Mouse (Mus musculus) thymus, postnatal 25 days (tissue): ENCODE data around the gene Jtb.

Source experiments
- DNase-seq: peaks from one replicate; pipeline ENCODE4 v3.0.0; 2022

The Jtb gene

GRCm38 (mm10) chr3:90265034-90265931 is 33.9 kb downstream of the Jtb start, which contains the start of gene Dennd4b:
Dennd4b (plus strand) TSS chr3:90265185.
- DNase-seq, result peak; percentile 92

GRCm38 (mm10) chr3:90265932-90266741 is 34.7 kb downstream of the Jtb start:
- peak; percentile 69 for DNase-seq

- DNase-seq, result peak; percentile 35
These were observed 35.7 kb downstream of the Jtb start for GRCm38 (mm10) chr3:90266901-90267775.

GRCm38 (mm10) chr3:90268190-90268589 is 36.8 kb downstream of the Jtb start:
- no peak for DNase-seq

DNA sequence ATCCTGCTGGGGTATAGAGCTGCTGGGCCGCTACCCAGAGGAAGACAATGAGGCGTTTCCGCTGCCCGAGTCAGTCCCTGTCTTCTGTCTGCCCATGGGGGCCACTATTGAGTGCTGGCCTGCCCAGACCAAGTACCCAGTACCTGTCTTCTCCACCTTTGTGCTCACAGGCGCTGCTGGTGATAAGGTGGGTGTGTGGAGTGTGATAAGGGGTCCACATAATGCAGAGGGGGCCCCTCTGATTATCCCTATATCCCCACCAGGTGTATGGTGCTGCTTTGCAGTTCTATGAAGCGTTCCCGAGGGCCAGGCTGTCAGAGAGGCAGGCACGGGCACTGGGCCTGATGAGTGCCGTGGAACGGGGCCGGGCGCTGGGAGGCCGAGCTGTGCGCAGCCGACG is 37.6 kb downstream of the Jtb start:
- DNase-seq, result no peak

GRCm38 (mm10) chr3:90270784-90271183 is 39.4 kb downstream of the Jtb start:
- no peak for DNase-seq

- no peak for DNase-seq
These were observed 40.8 kb downstream of the Jtb start for GRCm38 (mm10) chr3:90272170-90272569.

- DNase-seq, result no peak
These were observed 42.5 kb downstream of the Jtb start for GRCm38 (mm10) chr3:90273855-90274254.

GRCm38 (mm10) chr3:90275286-90275685 is 43.9 kb downstream of the Jtb start:
- no peak for DNase-seq

DNA sequence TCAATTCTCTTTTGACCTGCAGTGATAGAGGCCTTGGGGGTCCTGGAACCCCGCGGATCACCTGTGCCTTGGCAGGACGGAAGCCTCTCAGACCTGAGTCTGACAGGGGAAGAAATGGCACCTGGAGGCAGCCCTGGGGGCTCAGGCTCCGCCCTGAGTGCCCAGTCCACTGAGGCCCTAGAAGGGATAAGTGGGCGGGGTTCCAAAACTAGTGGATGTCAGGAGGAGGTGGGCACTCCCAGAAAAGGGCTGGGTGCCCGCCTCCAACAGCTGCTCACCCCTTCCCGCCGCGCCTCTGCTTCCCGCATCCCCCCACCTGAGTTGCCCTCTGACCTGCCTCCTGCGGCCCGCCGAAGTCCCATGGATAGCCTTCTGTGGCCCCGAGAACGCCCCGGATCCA is 45.5 kb downstream of the Jtb start:
- no peak for DNase-seq

- DNase-seq, result no peak
These were observed 46.4 kb downstream of the Jtb start for GRCm38 (mm10) chr3:90277793-90278192.

DNA sequence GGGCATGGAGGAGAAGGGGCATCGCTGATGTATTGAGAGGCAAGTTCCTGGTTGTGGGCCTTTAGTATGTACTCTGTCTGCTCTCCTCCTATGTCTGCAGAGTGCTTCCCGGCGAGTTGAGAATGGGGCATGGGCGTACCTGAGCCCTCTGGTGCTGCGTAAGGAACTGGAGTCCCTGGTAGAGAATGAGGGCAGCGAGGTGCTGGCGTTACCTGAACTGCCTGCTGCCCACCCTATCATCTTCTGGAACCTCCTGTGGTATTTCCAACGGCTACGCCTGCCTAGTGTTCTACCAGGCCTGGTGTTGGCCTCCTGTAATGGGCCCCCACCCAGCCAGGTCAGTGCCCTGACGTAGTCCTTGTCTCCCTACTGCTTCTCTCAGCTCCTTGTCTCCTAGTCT is 46.8 kb downstream of the Jtb start:
- no peak for DNase-seq

- no peak for DNase-seq
These were observed 47.8 kb downstream of the Jtb start for GRCm38 (mm10) chr3:90279216-90279615.

- DNase-seq, result no peak
These were observed 48.3 kb downstream of the Jtb start for GRCm38 (mm10) chr3:90279743-90280142.

GRCm38 (mm10) chr3:90280708-90281107 is 49.3 kb downstream of the Jtb start:
- DNase-seq, result no peak

GRCm38 (mm10) chr3:90284150-90284549 is 52.8 kb downstream of the Jtb start:
- no peak for DNase-seq
